In the genomic region with DNA sequence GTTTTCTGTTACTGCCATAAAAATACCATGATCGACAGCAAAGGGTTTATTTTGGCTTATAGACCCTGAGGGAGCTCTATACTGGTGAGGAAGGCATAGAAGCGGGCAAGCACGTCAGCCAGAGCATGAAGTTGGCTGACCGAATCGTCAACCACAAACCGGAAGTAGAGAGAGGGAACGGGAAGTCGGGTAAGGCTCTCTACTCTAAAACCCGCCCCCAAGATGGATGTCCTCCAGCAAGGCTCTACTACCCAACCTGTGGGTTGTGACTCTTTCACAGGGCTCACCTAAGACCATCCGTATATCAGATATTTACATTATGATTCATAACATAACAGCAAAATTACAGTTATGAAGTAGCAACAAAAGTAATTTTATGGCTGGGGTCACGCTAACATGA, we compare ENCODE assay signal across 22 mouse cellular contexts.
"Had no signal": no experiment of that assay in that cellular context is flagged by ENCODE, and none has a peak within 500 bp of the region (broad histone marks: within the 10 kb centered on the region; RNA-seq: fewer than 3 reads in every experiment).

No protein-coding gene starts in this region.

- DNase-seq: kidney, adult 18-20 months; kidney, adult 9 months; kidney, postnatal 14 days; kidney, postnatal 4 days; layer of hippocampus, postnatal 36 days; liver, embryonic 13.5 days; lung, adult 2 months; lung, postnatal 14 days; lung, postnatal 4 days; retina, postnatal 1 day; thymus, adult 2 months; thymus, postnatal 14 days; thymus, postnatal 4 days had no signal

- H3K4me3 ChIP-seq: left cerebral cortex, adult 2 months; liver, embryonic 13.5 days; megakaryocyte, embryonic 14.5 days; midbrain, embryonic 10.5 days; midbrain, embryonic 15.5 days; neural tube, embryonic 12.5 days; neural tube, embryonic 15.5 days had no signal

- ATAC-seq: inflammation-experienced regulatory T-cells, adult 6 months; intestine, embryonic 16.5 days; midbrain, embryonic 15.5 days had no signal

- H3K4me1 ChIP-seq: liver, embryonic 13.5 days; megakaryocyte, embryonic 14.5 days; midbrain, embryonic 15.5 days; neural tube, embryonic 12.5 days had no signal

- H3K27ac ChIP-seq: left cerebral cortex, adult 2 months; liver, embryonic 13.5 days; midbrain, embryonic 10.5 days; midbrain, embryonic 15.5 days; neural tube, embryonic 12.5 days; neural tube, embryonic 15.5 days; stomach, postnatal 0 days had no signal

- H3K36me3 ChIP-seq: liver, embryonic 13.5 days; midbrain, embryonic 10.5 days; midbrain, embryonic 15.5 days; neural tube, embryonic 12.5 days; neural tube, embryonic 15.5 days had no signal

- H3K27me3 ChIP-seq: liver, embryonic 13.5 days; neural tube, embryonic 12.5 days; neural tube, embryonic 15.5 days had no signal
